Mouse (Mus musculus): ENCODE measurements at regions not wholly inside any gene's neighbourhood (a gene's known extent, or its start where the extent isn't known, plus 50 kb on each side); places are given as distances from the start of the nearest gene placed in this dataset.

DNA sequence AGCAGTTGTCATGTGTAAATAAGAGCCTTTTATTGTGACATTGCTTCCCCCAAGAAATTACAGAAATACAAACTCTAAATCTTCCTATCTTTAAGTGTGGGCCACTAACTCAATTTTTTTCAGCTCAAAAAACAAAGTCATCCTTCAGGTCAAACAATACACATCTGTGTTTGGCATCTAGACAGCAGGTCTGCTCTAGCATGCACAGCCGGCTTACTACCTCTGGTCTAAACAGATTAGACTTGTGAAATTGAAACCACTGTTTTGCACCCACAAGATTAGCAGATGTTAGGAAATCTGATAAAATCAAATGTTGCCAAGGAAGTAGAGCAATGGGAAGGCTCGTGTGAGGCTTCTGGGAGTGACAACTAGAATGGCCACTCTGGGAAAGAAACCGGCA lies 195.5 kb upstream of the Il12b start:
- no peak for DNase-seq
- intact Hi-C loops (cut with DNase I; ENCODE audit: low total_unique reads), result no loop called here

DNA sequence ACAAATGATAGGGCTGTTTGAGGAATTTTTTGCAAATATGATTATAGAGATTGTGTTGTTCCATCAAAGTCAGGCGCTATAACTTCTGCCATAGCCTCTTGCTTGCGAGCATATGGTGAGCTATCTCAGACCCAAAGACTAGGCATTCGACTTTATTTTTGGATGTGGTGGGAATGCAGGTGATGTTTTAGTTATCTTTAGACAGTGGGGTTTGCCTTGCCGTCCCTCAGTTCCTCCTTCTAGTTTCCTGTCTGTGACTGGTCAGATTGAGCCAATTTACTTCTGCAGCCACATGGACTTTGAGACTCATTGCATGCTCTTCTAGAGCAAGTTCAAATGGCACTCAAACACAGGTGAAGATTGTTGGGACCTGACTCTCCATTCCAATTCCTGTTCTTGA lies 193.0 kb upstream of the Il12b start:
- intact Hi-C loops (cut with DNase I; ENCODE audit: low total_unique reads), result no loop called here
- no peak for DNase-seq

- DNase-seq, result peak; percentile 60
- intact Hi-C loops (cut with DNase I; ENCODE audit: low total_unique reads), result loop anchor here (5.0 kb wide), 1 partner anchor 375 kb away; no protein-coding TSS in a partner anchor
Measured at GRCm38 (mm10) chr11:44211871-44212441, 187.9 kb upstream of the Il12b start.

GRCm38 (mm10) chr11:44214095-44214494 lies 185.8 kb upstream of the Il12b start:
- intact Hi-C loops (cut with DNase I; ENCODE audit: low total_unique reads), result loop anchor here (5.0 kb wide), 1 partner anchor 377 kb away; no protein-coding TSS in a partner anchor
- DNase-seq, result no peak

GRCm38 (mm10) chr11:44216346-44216745 lies 183.5 kb upstream of the Il12b start:
- intact Hi-C loops (cut with DNase I; ENCODE audit: low total_unique reads), result no loop called here
- no peak for DNase-seq

- intact Hi-C loops (cut with DNase I; ENCODE audit: low total_unique reads), result no loop called here
Measured at GRCm38 (mm10) chr11:44219971-44220370, 179.9 kb upstream of the Il12b start.

GRCm38 (mm10) chr11:44229996-44230395 lies 169.9 kb upstream of the Il12b start:
- intact Hi-C loops (cut with DNase I; ENCODE audit: low total_unique reads), result no loop called here
- DNase-seq, result peak; percentile 40

More at GRCm38 (mm10) chr11:44219971-44220370, 179.9 kb upstream of the Il12b start:
- no peak for DNase-seq

DNA sequence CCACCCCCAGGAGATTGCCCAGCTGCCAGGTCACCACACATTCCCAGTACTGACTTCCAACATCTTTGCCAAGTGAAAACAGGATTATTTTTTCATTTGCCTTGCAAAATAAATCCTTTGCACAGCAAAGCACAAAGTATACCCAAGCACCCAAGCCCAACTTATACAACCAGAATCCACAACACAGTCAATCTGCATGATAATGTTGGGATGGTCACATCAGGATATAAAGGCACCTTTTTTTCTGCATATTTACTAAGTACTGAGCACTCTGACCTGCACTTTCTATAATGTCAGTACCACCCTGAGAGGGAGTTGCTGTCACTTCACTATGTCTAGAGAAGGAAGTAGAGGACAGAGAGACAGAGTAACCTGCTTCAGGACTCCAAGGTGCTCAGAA lies 164.4 kb upstream of the Il12b start:
- DNase-seq, result no peak
- intact Hi-C loops (cut with DNase I; ENCODE audit: low total_unique reads), result no loop called here

GRCm38 (mm10) chr11:44238051-44238450 lies 161.8 kb upstream of the Il12b start:
- intact Hi-C loops (cut with DNase I; ENCODE audit: low total_unique reads), result no loop called here
- DNase-seq, result no peak

GRCm38 (mm10) chr11:44238598-44238997 lies 161.3 kb upstream of the Il12b start:
- DNase-seq, result no peak
- intact Hi-C loops (cut with DNase I; ENCODE audit: low total_unique reads), result no loop called here

GRCm38 (mm10) chr11:44243184-44243583 lies 156.7 kb upstream of the Il12b start:
- intact Hi-C loops (cut with DNase I; ENCODE audit: low total_unique reads), result no loop called here
- DNase-seq, result no peak

DNA sequence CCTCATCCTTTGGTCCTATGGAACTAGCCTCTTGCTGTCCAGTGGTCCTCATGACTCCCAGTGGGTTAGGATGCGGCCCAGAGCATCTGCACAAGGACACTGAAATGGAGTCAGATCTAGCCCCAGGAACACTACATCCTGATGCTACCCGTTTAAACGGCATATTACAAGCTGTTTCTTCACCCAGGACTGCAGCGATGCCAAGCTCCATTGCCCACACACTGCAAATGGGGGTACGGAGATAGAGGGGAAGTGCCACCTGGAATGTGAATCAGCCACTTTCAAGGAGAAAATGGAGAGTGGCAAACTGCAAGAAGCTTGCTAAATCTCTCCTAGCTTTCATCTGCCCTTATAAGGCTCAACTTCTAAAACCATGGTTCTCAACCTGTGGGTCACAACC lies 148.0 kb upstream of the Il12b start:
- no peak for DNase-seq
- intact Hi-C loops (cut with DNase I; ENCODE audit: low total_unique reads), result no loop called here

DNA sequence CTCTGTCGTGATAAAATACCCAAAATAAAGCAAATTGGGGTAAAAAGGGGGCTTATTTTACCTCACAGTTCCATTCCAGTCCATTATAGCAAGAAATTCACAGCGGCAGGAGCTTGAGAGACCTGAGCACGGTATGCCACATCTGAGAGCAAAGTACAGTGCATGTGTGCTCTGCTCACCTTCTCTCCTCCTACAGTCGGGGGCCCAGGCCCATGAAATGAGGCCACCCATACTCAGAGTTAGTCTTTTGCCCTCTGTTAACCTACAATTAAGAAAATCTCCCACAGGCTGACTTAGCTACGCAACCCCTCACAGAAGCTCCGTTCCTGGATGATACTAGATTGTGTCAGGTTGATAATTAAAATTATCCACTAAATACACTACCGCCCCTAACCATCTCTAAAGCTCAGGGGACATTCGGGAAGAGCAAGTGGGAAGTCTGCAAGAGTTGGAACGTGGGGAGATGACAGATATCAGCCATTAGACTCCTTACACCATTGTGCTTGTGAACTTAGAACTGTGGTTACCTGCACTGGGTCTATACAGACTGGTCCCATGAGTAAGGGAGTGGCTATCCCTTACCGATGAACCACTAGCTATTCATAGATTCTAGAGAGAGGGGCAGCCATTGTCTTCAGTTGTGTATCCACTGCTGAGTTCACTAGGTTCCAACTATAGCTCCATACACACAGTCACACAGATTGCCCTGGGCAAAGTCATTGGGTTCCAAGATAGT lies 139.3 kb upstream of the Il12b start:
- intact Hi-C loops (cut with DNase I; ENCODE audit: low total_unique reads), result no loop called here

DNA sequence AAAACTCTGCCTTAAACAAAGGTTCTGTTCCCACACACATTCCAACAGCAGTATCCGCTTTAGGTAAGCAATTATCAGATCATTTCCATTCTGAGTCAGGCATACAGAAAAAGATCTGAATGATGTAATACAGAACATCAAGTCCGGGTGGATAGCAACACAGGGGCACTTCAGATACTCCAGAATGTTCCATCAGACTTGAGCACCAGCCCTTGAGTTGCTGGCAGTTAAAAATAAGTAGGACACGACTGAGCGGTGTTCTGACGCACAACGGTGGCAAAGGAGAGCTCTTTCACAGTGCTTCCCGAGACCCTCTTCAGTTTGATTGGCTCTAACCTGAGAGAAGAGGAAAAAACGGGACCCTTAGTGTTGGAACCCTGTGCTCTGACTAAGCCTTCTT lies 138.2 kb upstream of the Il12b start:
- no peak for DNase-seq
- intact Hi-C loops (cut with DNase I; ENCODE audit: low total_unique reads), result no loop called here

More for the DNA sequence above, 139.3 kb upstream of the Il12b start:
- DNase-seq, result no peak

- intact Hi-C loops (cut with DNase I; ENCODE audit: low total_unique reads), result no loop called here
Measured at GRCm38 (mm10) chr11:44262571-44262970, 137.3 kb upstream of the Il12b start.

GRCm38 (mm10) chr11:44272268-44272667 lies 127.6 kb upstream of the Il12b start:
- intact Hi-C loops (cut with DNase I; ENCODE audit: low total_unique reads), result no loop called here
- no peak for DNase-seq

More at GRCm38 (mm10) chr11:44262571-44262970, 137.3 kb upstream of the Il12b start:
- DNase-seq, result no peak

- intact Hi-C loops (cut with DNase I; ENCODE audit: low total_unique reads), result no loop called here
- DNase-seq, result no peak
Measured at GRCm38 (mm10) chr11:44278521-44279208, 121.2 kb upstream of the Il12b start.

DNA sequence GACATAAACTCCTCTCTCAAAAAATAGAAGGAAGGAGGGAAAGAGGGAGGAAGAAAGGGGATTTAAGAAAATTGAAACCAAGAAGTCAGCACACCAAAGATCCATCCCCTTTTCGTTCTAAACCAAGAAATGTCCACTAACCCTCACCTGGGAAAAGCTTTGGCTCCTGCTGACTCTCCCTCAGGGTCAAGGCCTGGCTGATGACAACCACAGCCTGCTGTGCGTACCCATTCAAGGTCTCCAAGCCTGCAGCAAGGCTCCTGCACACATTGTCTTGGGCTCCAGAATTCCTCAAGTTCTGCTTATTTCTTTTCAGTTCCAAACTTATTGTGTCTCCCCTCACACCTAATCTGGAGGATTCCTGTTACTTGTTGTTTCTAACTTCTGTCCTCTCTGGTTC lies 113.9 kb upstream of the Il12b start:
- no peak for DNase-seq
- intact Hi-C loops (cut with DNase I; ENCODE audit: low total_unique reads), result no loop called here

- no peak for DNase-seq
- intact Hi-C loops (cut with DNase I; ENCODE audit: low total_unique reads), result no loop called here
Measured at GRCm38 (mm10) chr11:44288825-44289224, 111.0 kb upstream of the Il12b start.

- intact Hi-C loops (cut with DNase I; ENCODE audit: low total_unique reads), result no loop called here
- DNase-seq, result no peak
Measured at GRCm38 (mm10) chr11:44303786-44304185, 96.1 kb upstream of the Il12b start.

DNA sequence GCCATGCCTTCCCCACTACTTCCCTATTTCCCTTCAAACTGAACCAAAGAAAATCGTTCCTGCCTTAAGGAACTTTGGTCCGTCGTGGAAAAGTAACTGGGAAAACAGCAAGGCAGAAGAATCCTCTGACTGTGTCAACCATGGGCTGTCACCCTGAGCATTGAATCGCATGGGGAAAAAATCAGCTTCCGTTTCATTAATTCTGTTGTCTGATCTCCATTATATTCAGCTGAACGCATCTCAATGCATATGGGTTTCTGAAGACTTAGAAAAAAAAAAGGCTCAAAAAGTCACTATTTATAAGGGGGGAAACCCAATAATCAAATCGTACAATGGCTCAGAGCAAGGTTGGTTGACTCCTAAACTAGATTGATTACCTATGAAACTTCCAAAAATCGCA lies 83.8 kb upstream of the Il12b start:
- intact Hi-C loops (cut with DNase I; ENCODE audit: low total_unique reads), result no loop called here
- DNase-seq, result no peak

All from gastrocnemius, postnatal 14 days (tissue).